16 mouse cellular contexts compared by ENCODE assay signal in the genomic region with DNA sequence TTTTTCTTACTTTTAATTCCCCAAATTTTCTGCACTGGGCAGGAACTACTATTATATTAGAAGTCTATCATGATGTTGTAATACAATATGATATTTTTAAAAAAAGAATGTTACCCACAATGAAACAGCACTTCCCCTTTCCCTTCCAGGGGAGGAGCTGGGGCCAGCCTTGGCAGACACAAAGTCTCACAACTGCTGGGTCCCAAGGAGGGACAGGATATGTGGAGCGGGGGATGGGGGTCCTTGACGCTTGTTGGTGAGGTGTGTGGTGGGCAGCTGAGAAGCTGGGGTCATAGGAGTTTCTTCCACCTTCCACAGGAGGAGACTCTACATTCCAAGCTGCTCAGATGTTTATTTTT. TPM values are rescaled to one million over a fixed set of nuclear protein-coding genes. Genes with fewer than 3 reads are reported as not detected.
DNase-seq lines count a peak whose midpoint lies in the region; ATAC-seq and TF ChIP-seq lines count a peak whose summit lies in the region.
"Had no signal": no experiment of that assay in that cellular context is flagged by ENCODE, and none has a peak within 500 bp of the region (broad histone marks: within the 10 kb centered on the region; RNA-seq: fewer than 3 reads in every experiment).

No protein-coding gene starts in this region.

- no peak for ATAC-seq in inflammation-experienced regulatory T-cells, adult 6 months
- ATAC-seq in heart, embryonic 12.5 days (ENCODE audit: insufficient number of reproducible peaks, low FRiP score): no peak

- H3K27ac ChIP-seq in cortical plate, adult 2 months (ENCODE audit: insufficient read depth, low read length): no peak overlapping the region
- no peak overlapping the region for H3K27ac ChIP-seq in heart, embryonic 12.5 days (ENCODE audit: poor library complexity, severe bottlenecking)
- H3K27ac ChIP-seq: embryonic facial prominence, embryonic 12.5 days; forebrain, embryonic 10.5 days; heart, embryonic 13.5 days; limb, embryonic 15.5 days; midbrain, embryonic 12.5 days; neural tube, embryonic 13.5 days had no signal

- no peak for TF ChIP-seq POLR2A in cortical plate, adult 2 months (IDR thresholded peaks at IDR 0.05; ENCODE audit: extremely low read depth, insufficient read depth, low read length)

- no peak overlapping the region for H3K4me2 ChIP-seq in heart, embryonic 12.5 days
- H3K4me2 ChIP-seq: embryonic facial prominence, embryonic 12.5 days; heart, embryonic 13.5 days; limb, embryonic 15.5 days; midbrain, embryonic 12.5 days; neural tube, embryonic 13.5 days had no signal

- H3K27me3 ChIP-seq in heart, embryonic 12.5 days (replicated peaks): peaks cover 46% of the 10 kb centered on the region

- TF ChIP-seq CTCF in cortical plate, adult 2 months (IDR thresholded peaks at IDR 0.05; ENCODE audit: extremely low read depth, insufficient read depth, low read length): no peak

- peak overlapping the region; percentile 99; the same call in 1 of the 2 replicates for H3K4me3 ChIP-seq in cortical plate, adult 2 months (ENCODE audit: insufficient read depth, low read length)
- no peak overlapping the region for H3K4me3 ChIP-seq in heart, embryonic 12.5 days
- H3K4me3 ChIP-seq: embryonic facial prominence, embryonic 12.5 days; forebrain, embryonic 10.5 days; heart, embryonic 13.5 days; limb, embryonic 15.5 days; midbrain, embryonic 12.5 days; neural tube, embryonic 13.5 days had no signal

- no peak overlapping the region for H3K9ac ChIP-seq in heart, embryonic 12.5 days
- H3K9ac ChIP-seq: embryonic facial prominence, embryonic 12.5 days; heart, embryonic 13.5 days; limb, embryonic 15.5 days; midbrain, embryonic 12.5 days; neural tube, embryonic 13.5 days had no signal

- WGBS in heart, embryonic 12.5 days: 30% methylated on average over 2 of the region's 2 CpGs

- H3K36me3 ChIP-seq in heart, embryonic 12.5 days: no peaks in the 10 kb centered on the region
- H3K36me3 ChIP-seq: embryonic facial prominence, embryonic 12.5 days; forebrain, embryonic 10.5 days; heart, embryonic 13.5 days; limb, embryonic 15.5 days; midbrain, embryonic 12.5 days; neural tube, embryonic 13.5 days had no signal

- DNase-seq in spleen, postnatal 36 days (ENCODE audit: low spot score in 2 of 2): peak; percentile 23 to 48
- no peak for DNase-seq in spleen, adult 12 weeks (ENCODE audit: low spot score)
- peak; percentile 9 for DNase-seq in lung, postnatal 25 days (ENCODE audit: low spot score)
- no peak for DNase-seq in natural killer cell, adult 2 months (ENCODE audit: low spot score in 2 of 2)
- DNase-seq: adrenal gland, postnatal 36 days; cerebellum, adult 8-10 months; kidney, adult 8-10 months had no signal

- H3K9me3 ChIP-seq in heart, embryonic 12.5 days (replicated peaks): no peaks in the 10 kb centered on the region
- H3K9me3 ChIP-seq: embryonic facial prominence, embryonic 12.5 days; forebrain, embryonic 10.5 days; heart, embryonic 13.5 days; limb, embryonic 15.5 days; midbrain, embryonic 12.5 days; neural tube, embryonic 13.5 days had no signal

- no peaks in the 10 kb centered on the region for H3K4me1 ChIP-seq in cortical plate, adult 2 months (ENCODE audit: control insufficient read depth, insufficient read depth, low read length)
- peaks cover 16% of the 10 kb centered on the region for H3K4me1 ChIP-seq in heart, embryonic 12.5 days (replicated peaks)

RNA-seq across cellular contexts. Expression of a gene that starts 2.6 kb away (rescaled TPM):
- 14.0 and 18.8 TPM in 2 replicates for polyA plus RNA-seq in cortical plate, adult 2 months (2012; rRNA removed)
- polyA plus RNA-seq in inflammation-experienced regulatory T-cells, adult 6 months (2017; shearing (Covaris generic)): under 1 TPM; 0.14 to 0.94 (median 0.25) TPM
- polyA plus RNA-seq in heart, embryonic 12.5 days (2016; fragmentation: Nextera tagmentation; extraction: Ambion mirVana): 0.37 and 0.47 TPM in 2 replicates

Comparison
In these comparisons a context has a peak if more than half of its experiments do, and no peak if none do; other contexts are left out.
1. DNase-seq: peak in spleen, postnatal 36 days (2 of 2) and lung, postnatal 25 days (single experiment); none in spleen, adult 12 weeks (single experiment) and natural killer cell, adult 2 months (0 of 2).